Mouse (Mus musculus) MEL (cell line): ENCODE data around the gene Mettl1. TPM values are rescaled to one million over a fixed set of nuclear protein-coding genes. Genes with fewer than 3 reads are reported as not detected.

Experiments
- DNase-seq: peaks from one replicate; pipeline ENCODE4 v3.0.0; 2011; ENCODE audit warnings: low read depth, low spot score
- H3K27ac ChIP-seq: 2 replicates; pipeline ENCODE4 v1.5.1; 2012; ENCODE audit warnings: low read depth, mild to moderate bottlenecking, control low read depth, low read length, moderate library complexity; ENCODE audit not compliant: control insufficient read depth
- H3K27me3 ChIP-seq, 2 experiments: fragments of 150-350 bp in 1 of 2; sonication (generic) in 1 of 2; 2 replicates each; pipeline ENCODE4 v1.6.1; 2012; ENCODE audit warnings: low read length in 2 of 2, mild to moderate bottlenecking in 2 of 2, improper control_type of control experiment in 1 of 2, moderate library complexity in 1 of 2; ENCODE audit not compliant: insufficient read depth in 2 of 2, control insufficient read depth in 1 of 2
- H3K36me3 ChIP-seq, 2 experiments: 2 replicates each; pipeline ENCODE4 v1.6.1; 2012 to 2014; ENCODE audit warnings: low read length in 2 of 2, improper control_type of control experiment in 1 of 2, inconsistent platforms in 1 of 2, mild to moderate bottlenecking in 1 of 2; ENCODE audit not compliant: insufficient read depth in 2 of 2, control insufficient read depth in 1 of 2
- H3K4me1 ChIP-seq, 2 experiments: fragments of 150-350 bp in 1 of 2; sonication (generic) in 1 of 2; 2 replicates each; pipeline ENCODE4 v1.6.1; 2012; ENCODE audit warnings: low read length in 2 of 2, improper control_type of control experiment in 1 of 2, mild to moderate bottlenecking in 1 of 2; ENCODE audit not compliant: insufficient read depth in 2 of 2, control insufficient read depth in 1 of 2
- H3K4me3 ChIP-seq, 2 experiments: fragments of 150-350 bp in 1 of 2; sonication (generic) in 1 of 2; 2 replicates each; pipeline ENCODE4 v1.5.1; 2012; ENCODE audit warnings: low read depth in 2 of 2, low read length in 2 of 2, mild to moderate bottlenecking in 2 of 2, moderate library complexity in 2 of 2, control low read depth in 1 of 2, improper control_type of control experiment in 1 of 2; ENCODE audit not compliant: control insufficient read depth in 1 of 2, insufficient read depth in 1 of 2
- H3K79me2 ChIP-seq: 2 replicates; pipeline ENCODE4 v1.6.1; 2012; ENCODE audit warnings: mild to moderate bottlenecking, low read length, moderate library complexity; ENCODE audit not compliant: control insufficient read depth, poor library complexity, insufficient read depth
- H3K9ac ChIP-seq: 2 replicates; pipeline ENCODE4 v1.6.1; 2012; ENCODE audit warnings: low read depth, mild to moderate bottlenecking, control low read depth, low read length, moderate library complexity; ENCODE audit not compliant: control insufficient read depth, poor library complexity, severe bottlenecking
- H3K9me3 ChIP-seq: fragments of 150-350 bp; sonication (generic); replicated peaks from 2 replicates; pipeline ENCODE4 v1.6.1; 2012; ENCODE audit warnings: mild to moderate bottlenecking, low read length, improper control_type of control experiment, moderate library complexity; ENCODE audit not compliant: insufficient read depth
- CHD2 ChIP-seq: IDR thresholded peaks from 2 replicates; pipeline ENCODE4 v1.6.1; 2011; ENCODE audit warnings: low read length, improper control_type of control experiment
- CTCF ChIP-seq, 3 experiments: IDR thresholded peaks in 2 of 3; conservative IDR thresholded peaks in 1 of 3; 2 replicates each; pipeline ENCODE4 v1.5.1; 2011 to 2012; ENCODE audit warnings: low read length in 3 of 3, low read depth in 2 of 3, mild to moderate bottlenecking in 2 of 3, improper control_type of control experiment in 1 of 3, inconsistent platforms in 1 of 3, mixed read lengths in 1 of 3, moderate library complexity in 1 of 3; ENCODE audit not compliant: control insufficient read depth in 1 of 3, insufficient read depth in 1 of 3, poor library complexity in 1 of 3, severe bottlenecking in 1 of 3
- EP300 ChIP-seq, 2 experiments: IDR thresholded peaks; 2 replicates each; pipeline ENCODE4 v1.6.1; 2011; ENCODE audit warnings: improper control_type of control experiment in 2 of 2, low read length in 2 of 2, low read depth in 1 of 2, mild to moderate bottlenecking in 1 of 2
- ETS1 ChIP-seq: IDR thresholded peaks from 2 replicates; pipeline ENCODE4 v1.6.1; 2012; ENCODE audit warnings: low read depth, mild to moderate bottlenecking, inconsistent platforms, low read length, improper control_type of control experiment, moderate library complexity
- GATA1 ChIP-seq: IDR thresholded peaks from 2 replicates; pipeline ENCODE4 v1.6.1; 2011; ENCODE audit warnings: low read depth, low read length, improper control_type of control experiment
- HCFC1 ChIP-seq: IDR thresholded peaks from 2 replicates; pipeline ENCODE4 v1.6.1; 2012; ENCODE audit warnings: low read depth, mild to moderate bottlenecking, inconsistent platforms, low read length, improper control_type of control experiment, moderate library complexity
- KAT2A ChIP-seq: conservative IDR thresholded peaks from 2 replicates; pipeline ENCODE4 v1.6.1; 2012; ENCODE audit warnings: low read depth, low read length, improper control_type of control experiment, inconsistent platforms
- MAFK ChIP-seq: IDR thresholded peaks from 2 replicates; pipeline ENCODE4 v1.6.1; 2011; ENCODE audit warnings: low read depth, mild to moderate bottlenecking, low read length, improper control_type of control experiment, borderline replicate concordance
- MAZ ChIP-seq: IDR thresholded peaks from 2 replicates; pipeline ENCODE4 v1.6.1; 2012; ENCODE audit warnings: low read depth, mild to moderate bottlenecking, inconsistent platforms, low read length, improper control_type of control experiment
- NELFE ChIP-seq: IDR thresholded peaks from 2 replicates; pipeline ENCODE4 v1.6.1; 2011; ENCODE audit warnings: low read depth, low read length, improper control_type of control experiment
- NRF1 ChIP-seq: IDR thresholded peaks from 2 replicates; pipeline ENCODE4 v1.6.1; 2014; ENCODE audit warnings: low read depth, mild to moderate bottlenecking, inconsistent platforms, low read length, improper control_type of control experiment, moderate library complexity; ENCODE audit not compliant: poor library complexity, insufficient read depth, severe bottlenecking
- POLR2AphosphoS2 ChIP-seq: IDR thresholded peaks from 2 replicates; pipeline ENCODE4 v1.6.1; 2011; ENCODE audit warnings: low read length, improper control_type of control experiment
- RAD21 ChIP-seq: IDR thresholded peaks from 2 replicates; pipeline ENCODE4 v1.6.1; 2011; ENCODE audit warnings: mild to moderate bottlenecking, low read depth, low read length, improper control_type of control experiment
- RCOR1 ChIP-seq: IDR thresholded peaks from 2 replicates; pipeline ENCODE4 v1.6.1; 2012; ENCODE audit warnings: low read depth, mild to moderate bottlenecking, inconsistent platforms, low read length, improper control_type of control experiment
- SIN3A ChIP-seq: IDR thresholded peaks from 2 replicates; pipeline ENCODE4 v1.6.1; 2012; ENCODE audit warnings: low read length, improper control_type of control experiment, inconsistent platforms
- SMC3 ChIP-seq: IDR thresholded peaks from 2 replicates; pipeline ENCODE4 v1.6.1; 2011; ENCODE audit warnings: low read depth, low read length, improper control_type of control experiment
- TAL1 ChIP-seq: IDR thresholded peaks from 2 replicates; pipeline ENCODE4 v1.6.1; 2012; ENCODE audit warnings: mild to moderate bottlenecking, inconsistent platforms, low read length, moderate library complexity, mixed read lengths
- TCF12 ChIP-seq: IDR thresholded peaks from 2 replicates; pipeline ENCODE4 v1.6.1; 2014; ENCODE audit warnings: low read depth, mild to moderate bottlenecking, inconsistent platforms, low read length, improper control_type of control experiment, moderate library complexity
- UBTF ChIP-seq: IDR thresholded peaks from 2 replicates; pipeline ENCODE4 v1.6.1; 2012; ENCODE audit warnings: low read depth, mild to moderate bottlenecking, inconsistent platforms, low read length, improper control_type of control experiment, moderate library complexity, borderline replicate concordance; ENCODE audit not compliant: insufficient read depth
- ZMIZ1 ChIP-seq: IDR thresholded peaks from 2 replicates; pipeline ENCODE4 v1.6.1; 2012; ENCODE audit warnings: low read depth, mild to moderate bottlenecking, inconsistent platforms, low read length, improper control_type of control experiment, moderate library complexity
- polyA plus RNA-seq, 2 experiments: library from polyadenylated mRNA; stranded (reverse) in 1 of 2; unstranded in 1 of 2; fragments of >175 nt in 1 of 2; fragments of >200 nt in 1 of 2; gene quantifications; 2 replicates each; pipeline versions ENCODE4 v1.2.1 to v1.2.4; 2012; ENCODE audit warnings: low replicate concordance in 2 of 2, low read depth in 1 of 2; ENCODE audit not compliant: insufficient read length in 2 of 2, insufficient read depth in 1 of 2, missing spikeins in 1 of 2
- total RNA-seq: library from RNA; depleted of rRNA; stranded (reverse); fragments of 300-350 nt; gene quantifications from 2 replicates; pipeline ENCODE4 v1.2.3, GENCODE M21; 2012

The Mettl1 gene
- total and polyA plus RNA-seq, 3 experiments: 35.3 to 67.3 TPM; not detected in 1

DNA sequence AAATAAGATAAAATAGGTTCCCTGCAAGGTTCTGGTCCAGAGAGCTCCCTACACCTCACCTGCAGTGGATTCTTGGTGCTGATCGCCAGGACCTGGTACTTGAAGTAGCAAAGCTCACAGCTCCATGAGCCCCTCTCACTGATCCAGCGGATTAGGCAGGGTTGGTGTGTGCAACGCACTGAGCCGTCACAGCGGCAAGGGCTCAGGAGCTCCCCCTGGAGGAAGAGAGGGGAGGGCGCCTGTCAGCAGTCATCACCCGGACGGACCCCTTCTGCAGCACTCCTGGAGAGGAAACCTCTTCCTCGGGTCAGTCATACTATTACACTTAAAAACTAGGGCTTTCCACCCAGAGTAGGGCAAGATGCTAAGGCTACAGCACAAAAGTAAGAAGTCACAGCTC, 16.9 kb downstream of the Mettl1 start:
- Histone ChIP-seq H3K4me1 (peaks cover 3 to 10% of the 10 kb centered on the region in 2 experiments; a peak in 2 of 4 replicates), H3K27ac (no peak overlapping the region), H3K79me2 (no peaks in the 10 kb centered on the region; the same call in 1 of the 2 replicates), H3K36me3 (peaks cover 0 to 6% of the 10 kb centered on the region in 2 experiments; a peak in 2 of 4 replicates), H3K27me3 (no peaks in the 10 kb centered on the region), H3K9me3 (no peaks in the 10 kb centered on the region), H3K4me3 (peak overlapping the region in 1 of 2 experiments; percentile 63; a peak in 1 of 4 replicates), H3K9ac (no peak overlapping the region; the same call in 1 of the 2 replicates)
- TF ChIP-seq HCFC1 (0 out of 2 replicates have a peak, but pooled peaks have one; percentile 15), NELFE (no peak), MAFK (no peak), RAD21 (peak; percentile 51), TCF12 (no peak), CTCF (IDR thresholded peaks at IDR 0.05 in 2 of 3, conservative IDR thresholded peaks at IDR 0.05 in 1 of 3; ENCODE audit: control insufficient read depth in 1 of 3, insufficient read depth in 1 of 3, low read depth in 2 of 3, low read length in 3 of 3, poor library complexity in 1 of 3, severe bottlenecking in 1 of 3) (peak; percentile 90 to 96 (median 96)), SIN3A (peak; percentile 63), ZMIZ1 (no peak), NRF1 (no peak), POLR2AphosphoS2 (no peak), SMC3 (peak; percentile 72), ETS1 (no peak), RCOR1 (no peak)
- DNase-seq: peak; percentile 83

DNA sequence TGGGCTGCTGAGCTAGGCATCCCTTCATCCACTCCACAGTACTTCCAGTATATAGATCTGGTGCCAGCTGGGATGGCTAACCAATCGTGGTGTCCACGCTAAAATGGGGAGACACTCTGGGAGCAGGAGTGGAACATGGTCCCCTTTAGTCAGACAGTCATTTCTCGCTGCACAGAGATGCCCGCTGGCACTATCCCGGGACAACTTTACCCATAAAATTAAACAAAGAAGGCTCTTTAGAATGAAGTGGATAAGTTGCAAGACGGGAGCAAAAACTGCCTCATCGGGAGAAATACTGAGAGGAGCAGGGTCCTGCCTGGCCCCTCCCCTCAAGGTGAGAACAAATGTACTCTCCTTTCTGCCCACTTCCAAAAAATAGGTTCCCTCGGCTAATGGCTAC, 17.5 kb downstream of the Mettl1 start:
- TF ChIP-seq CHD2 (no peak), RCOR1 (no peak), GATA1 (no peak), MAZ (no peak), HCFC1 (no peak), EP300 (IDR thresholded peaks at IDR 0.05; ENCODE audit: low read depth in 1 of 2, low read length in 2 of 2) (no peak), NELFE (no peak), ZMIZ1 (no peak), TAL1 (no peak), TCF12 (no peak), UBTF (no peak), KAT2A (no peak), SMC3 (no peak)
- Histone ChIP-seq H3K9ac (peak overlapping the region; percentile 3; the same call in 1 of the 2 replicates), H3K27me3 (no peaks in the 10 kb centered on the region), H3K4me3 (peak overlapping the region; percentile 35 to 63), H3K4me1 (peaks cover 3 to 10% of the 10 kb centered on the region in 2 experiments; a peak in 2 of 4 replicates), H3K27ac (no peak overlapping the region), H3K9me3 (no peaks in the 10 kb centered on the region), H3K36me3 (peaks cover 0 to 6% of the 10 kb centered on the region in 2 experiments; a peak in 2 of 4 replicates), H3K79me2 (peaks cover 3% of the 10 kb centered on the region)
- DNase-seq: no peak
